Comparison of ENCODE assay signal across 8 mouse cellular contexts in genomic region chr9:21264272-21264999, GRCm38 (mm10). TPM values are rescaled to one million over a fixed set of nuclear protein-coding genes. Genes with fewer than 3 reads are reported as not detected.
DNase-seq lines count a peak whose midpoint lies in the region; ATAC-seq and TF ChIP-seq lines count a peak whose summit lies in the region.

No protein-coding gene starts in this region.

- TF ChIP-seq CTCF in gastrocnemius, adult 2 months (IDR thresholded peaks at IDR 0.05), result no peak
- TF ChIP-seq CTCF in small intestine, adult 2 months (IDR thresholded peaks at IDR 0.05; ENCODE audit: extremely low read depth, insufficient read length, insufficient replicate concordance, low read depth, low read length), result no peak

- 13% methylated on average over 17 of the region's 17 CpGs for WGBS in embryonic facial prominence, embryonic 15.5 days
- WGBS in limb, embryonic 12.5 days, result 14% methylated on average over 17 of the region's 17 CpGs
- 21% methylated on average over 17 of the region's 17 CpGs for WGBS in small intestine, adult 2 months

- TF ChIP-seq POLR2A in small intestine, adult 2 months (IDR thresholded peaks at IDR 0.05; ENCODE audit: low read depth, low read length), result no peak

- H3K9ac ChIP-seq in embryonic facial prominence, embryonic 15.5 days, result peak overlapping the region; percentile 88; the same call in 1 of the 2 replicates
- H3K9ac ChIP-seq in limb, embryonic 12.5 days (replicated peaks), result peak overlapping the region; percentile 80; the same call in 1 of the 2 replicates

- no peak for DNase-seq in gastrocnemius, adult 2 months
- no peak for DNase-seq in gastrocnemius, postnatal 10 days
- DNase-seq in 3T3-L1 (ENCODE audit: low read depth, low spot score) (peak; percentile 10), adipocyte (ENCODE audit: low spot score) (no peak)
- no peak for DNase-seq in thymus, postnatal 0 days (ENCODE audit: low spot score)

- no peaks in the 10 kb centered on the region for H3K27me3 ChIP-seq in embryonic facial prominence, embryonic 15.5 days
- no peaks in the 10 kb centered on the region for H3K27me3 ChIP-seq in limb, embryonic 12.5 days
- no peaks in the 10 kb centered on the region for H3K27me3 ChIP-seq in small intestine, adult 2 months (ENCODE audit: control insufficient read depth, insufficient read depth, low read length)

- H3K27ac ChIP-seq in gastrocnemius, adult 2 months, result peak overlapping the region; percentile 96
- peak overlapping the region; percentile 89 for H3K27ac ChIP-seq in embryonic facial prominence, embryonic 15.5 days (replicated peaks)
- H3K27ac ChIP-seq in limb, embryonic 12.5 days, result peak overlapping the region; percentile 75
- peak overlapping the region; percentile 73 for H3K27ac ChIP-seq in small intestine, adult 2 months (ENCODE audit: insufficient read depth, low read depth, low read length)

- intact Hi-C loops in gastrocnemius, adult 2 months (cut with DNase I), result loop anchor here (2.0 kb wide), 1 partner anchor 26 kb away; the partner anchor contains the start of gene Keap1

- no peaks in the 10 kb centered on the region for H3K9me3 ChIP-seq in embryonic facial prominence, embryonic 15.5 days (replicated peaks)
- H3K9me3 ChIP-seq in limb, embryonic 12.5 days, result no peaks in the 10 kb centered on the region

- H3K4me2 ChIP-seq in embryonic facial prominence, embryonic 15.5 days (replicated peaks), result peak overlapping the region; percentile 76
- H3K4me2 ChIP-seq in limb, embryonic 12.5 days, result peak overlapping the region; percentile 78

- peak overlapping the region; percentile 89 for H3K4me3 ChIP-seq in gastrocnemius, adult 2 months
- H3K4me3 ChIP-seq in embryonic facial prominence, embryonic 15.5 days (replicated peaks), result peak overlapping the region; percentile 87
- H3K4me3 ChIP-seq in limb, embryonic 12.5 days (replicated peaks), result peak overlapping the region; percentile 76
- peak overlapping the region; percentile 80 for H3K4me3 ChIP-seq in small intestine, adult 2 months (ENCODE audit: low read depth, low read length)

- peak; percentile 53 for ATAC-seq in embryonic facial prominence, embryonic 15.5 days (ENCODE audit: insufficient number of reproducible peaks, low FRiP score, low TSS enrichment, low read depth)
- ATAC-seq in limb, embryonic 12.5 days (ENCODE audit: insufficient number of reproducible peaks, insufficient read depth, low FRiP score, low TSS enrichment, low read depth), result peak; percentile 41; the same call in 1 of the 2 replicates

- peaks cover 24% of the 10 kb centered on the region for H3K4me1 ChIP-seq in embryonic facial prominence, embryonic 15.5 days
- H3K4me1 ChIP-seq in limb, embryonic 12.5 days (replicated peaks), result peaks cover 20% of the 10 kb centered on the region
- H3K4me1 ChIP-seq in small intestine, adult 2 months (ENCODE audit: control insufficient read depth, insufficient read depth, insufficient read length, low read length), result peaks cover 22% of the 10 kb centered on the region; the same call in 1 of the 2 replicates

- peaks cover 15% of the 10 kb centered on the region for H3K36me3 ChIP-seq in embryonic facial prominence, embryonic 15.5 days
- H3K36me3 ChIP-seq in limb, embryonic 12.5 days, result peaks cover 28% of the 10 kb centered on the region
- H3K36me3 ChIP-seq in small intestine, adult 2 months (ENCODE audit: control insufficient read depth, insufficient read depth, low read length), result peaks cover 24% of the 10 kb centered on the region

RNA-seq across cellular contexts. Expression of gene Atg4d, which starts 0.7 kb away (rescaled TPM):
- 10 to 100 TPM; 68.0 to 77.4 TPM for total RNA-seq in gastrocnemius, adult 2 months (2021)
- 10 to 100 TPM; 28.4 to 31.9 TPM for total RNA-seq in gastrocnemius, postnatal 10 days (2021)
- 40.5 and 44.8 TPM in 2 replicates for polyA plus RNA-seq in embryonic facial prominence, embryonic 15.5 days (2015; fragmentation: Nextera tagmentation; extraction: Ambion mirVana)
- 29.8 and 34.9 TPM in 2 replicates for polyA plus RNA-seq in limb, embryonic 12.5 days (2016; fragmentation: Nextera tagmentation; extraction: Ambion mirVana)
- 70.1 and 144 TPM in 2 replicates for polyA plus RNA-seq in small intestine, adult 2 months (2012; rRNA removed)
- 49.2 and 56.2 TPM in 2 replicates for polyA plus RNA-seq in thymus, postnatal 0 days (2015; fragmentation: Nextera tagmentation; extraction: Ambion mirVana)

RNA-seq across cellular contexts. Expression of gene S1pr5, which starts 16.2 kb away (rescaled TPM):
- total RNA-seq in gastrocnemius, adult 2 months (2021), result under 1 TPM; 0.15 to 0.33 TPM
- under 1 TPM; 0.09 to 0.19 TPM for total RNA-seq in gastrocnemius, postnatal 10 days (2021)
- polyA plus RNA-seq in embryonic facial prominence, embryonic 15.5 days (2015; fragmentation: Nextera tagmentation; extraction: Ambion mirVana), result 4.5 and 5.0 TPM in 2 replicates
- 0.31 and 0.63 TPM in 2 replicates for polyA plus RNA-seq in limb, embryonic 12.5 days (2016; fragmentation: Nextera tagmentation; extraction: Ambion mirVana)
- 0.08 and 0.18 TPM in 2 replicates for polyA plus RNA-seq in small intestine, adult 2 months (2012; rRNA removed)
- polyA plus RNA-seq in thymus, postnatal 0 days (2015; fragmentation: Nextera tagmentation; extraction: Ambion mirVana), result 0.09 TPM in 1 of 2 replicates, not detected in the other

RNA-seq across cellular contexts. Expression of gene Kri1, which starts 23.3 kb away (rescaled TPM):
- total RNA-seq in gastrocnemius, adult 2 months (2021), result 10 to 100 TPM; 11.0 to 12.6 TPM
- 10 to 100 TPM; 10.8 to 14.5 TPM for total RNA-seq in gastrocnemius, postnatal 10 days (2021)
- polyA plus RNA-seq in embryonic facial prominence, embryonic 15.5 days (2015; fragmentation: Nextera tagmentation; extraction: Ambion mirVana), result 18.2 and 19.0 TPM in 2 replicates
- polyA plus RNA-seq in limb, embryonic 12.5 days (2016; fragmentation: Nextera tagmentation; extraction: Ambion mirVana), result 18.1 and 22.2 TPM in 2 replicates
- 9.1 and 9.6 TPM in 2 replicates for polyA plus RNA-seq in small intestine, adult 2 months (2012; rRNA removed)
- polyA plus RNA-seq in thymus, postnatal 0 days (2015; fragmentation: Nextera tagmentation; extraction: Ambion mirVana), result 17.9 and 25.1 TPM in 2 replicates

RNA-seq across cellular contexts. Expression of gene Keap1, which starts 25.3 kb away (rescaled TPM):
- 10 to 100 TPM; 51.3 to 62.3 TPM for total RNA-seq in gastrocnemius, adult 2 months (2021)
- total RNA-seq in gastrocnemius, postnatal 10 days (2021), result 10 to 100 TPM; 59.6 to 60.9 TPM
- polyA plus RNA-seq in embryonic facial prominence, embryonic 15.5 days (2015; fragmentation: Nextera tagmentation; extraction: Ambion mirVana), result 73.2 and 76.4 TPM in 2 replicates
- polyA plus RNA-seq in limb, embryonic 12.5 days (2016; fragmentation: Nextera tagmentation; extraction: Ambion mirVana), result 64.7 and 65.2 TPM in 2 replicates
- 56.6 and 103 TPM in 2 replicates for polyA plus RNA-seq in small intestine, adult 2 months (2012; rRNA removed)
- 61.2 and 64.2 TPM in 2 replicates for polyA plus RNA-seq in thymus, postnatal 0 days (2015; fragmentation: Nextera tagmentation; extraction: Ambion mirVana)

RNA-seq across cellular contexts. Expression of gene Cdkn2d, which starts 26.8 kb away (rescaled TPM):
- 1 to 10 TPM; 8.6 to 9.1 TPM for total RNA-seq in gastrocnemius, adult 2 months (2021)
- 10 to 100 TPM; 14.2 to 16.1 TPM for total RNA-seq in gastrocnemius, postnatal 10 days (2021)
- polyA plus RNA-seq in embryonic facial prominence, embryonic 15.5 days (2015; fragmentation: Nextera tagmentation; extraction: Ambion mirVana), result 57.8 and 63.0 TPM in 2 replicates
- polyA plus RNA-seq in limb, embryonic 12.5 days (2016; fragmentation: Nextera tagmentation; extraction: Ambion mirVana), result 46.1 and 46.9 TPM in 2 replicates
- 11.0 and 27.1 TPM in 2 replicates for polyA plus RNA-seq in small intestine, adult 2 months (2012; rRNA removed)
- 216 and 234 TPM in 2 replicates for polyA plus RNA-seq in thymus, postnatal 0 days (2015; fragmentation: Nextera tagmentation; extraction: Ambion mirVana)
